35 mouse cellular contexts compared by ENCODE assay signal in genomic region chr17:71242666-71243065, GRCm38 (mm10).
"Had no signal": no experiment of that assay in that cellular context is flagged by ENCODE, and none has a peak within 500 bp of the region (broad histone marks: within the 10 kb centered on the region; RNA-seq: fewer than 3 reads in every experiment).

No protein-coding gene starts in this region.

- H3K27ac ChIP-seq: heart, adult 2 months; heart, embryonic 10.5 days; heart, embryonic 13.5 days; heart, embryonic 15.5 days; hindbrain, embryonic 10.5 days; hindbrain, embryonic 12.5 days; hindbrain, embryonic 13.5 days; hindbrain, embryonic 14.5 days; hindbrain, embryonic 15.5 days; hindbrain, postnatal 0 days; intestine, embryonic 15.5 days; kidney, embryonic 15.5 days; kidney, postnatal 0 days; layer of hippocampus, adult 2 months had no signal

- ATAC-seq: hindbrain, embryonic 16.5 days; hindbrain, postnatal 0 days; inflammation-experienced regulatory T-cells, adult 6 months; intestine, embryonic 15.5 days; intestine, embryonic 16.5 days; intestine, postnatal 0 days had no signal

- H3K27me3 ChIP-seq: heart, embryonic 12.5 days; heart, embryonic 13.5 days; heart, embryonic 15.5 days; hindbrain, embryonic 12.5 days; hindbrain, embryonic 13.5 days; hindbrain, embryonic 15.5 days; intestine, embryonic 15.5 days; kidney, embryonic 15.5 days had no signal

- H3K4me3 ChIP-seq: heart, adult 2 months; heart, embryonic 10.5 days; heart, embryonic 12.5 days; heart, embryonic 13.5 days; heart, embryonic 15.5 days; hindbrain, embryonic 10.5 days; hindbrain, embryonic 12.5 days; hindbrain, embryonic 13.5 days; hindbrain, embryonic 15.5 days; intestine, embryonic 15.5 days; kidney, embryonic 15.5 days; layer of hippocampus, adult 2 months had no signal

- H3K4me2 ChIP-seq: heart, embryonic 11.5 days; heart, embryonic 12.5 days; heart, embryonic 13.5 days; heart, embryonic 15.5 days; hindbrain, embryonic 12.5 days; hindbrain, embryonic 13.5 days; hindbrain, embryonic 14.5 days; hindbrain, embryonic 15.5 days; intestine, embryonic 15.5 days; kidney, embryonic 15.5 days had no signal

- DNase-seq: heart, adult 2 months; heart, postnatal 10 days; heart, postnatal 14 days; heart, postnatal 4 days; kidney, adult 11 months; kidney, adult 18-20 months; kidney, adult 2 months; kidney, adult 8-10 months; kidney, adult 9 months; kidney, postnatal 10 days; kidney, postnatal 14 days; kidney, postnatal 25 days; kidney, postnatal 36 days; kidney, postnatal 4 days; layer of hippocampus, adult 9-11 months; layer of hippocampus, postnatal 36 days had no signal

- H3K9ac ChIP-seq: heart, embryonic 12.5 days; heart, embryonic 13.5 days; heart, embryonic 15.5 days; hindbrain, embryonic 12.5 days; hindbrain, embryonic 13.5 days; hindbrain, embryonic 14.5 days; hindbrain, embryonic 15.5 days; intestine, embryonic 15.5 days; kidney, embryonic 15.5 days had no signal

- H3K9me3 ChIP-seq: heart, embryonic 10.5 days; heart, embryonic 12.5 days; heart, embryonic 13.5 days; heart, embryonic 15.5 days; hindbrain, embryonic 10.5 days; hindbrain, embryonic 12.5 days; hindbrain, embryonic 13.5 days; hindbrain, embryonic 15.5 days; intestine, embryonic 15.5 days; kidney, embryonic 15.5 days had no signal

- H3K4me1 ChIP-seq: heart, embryonic 15.5 days; hindbrain, embryonic 10.5 days; hindbrain, embryonic 12.5 days; hindbrain, embryonic 13.5 days; hindbrain, embryonic 15.5 days; intestine, embryonic 15.5 days; kidney, embryonic 15.5 days had no signal
